Comparison of ENCODE assay signal across 13 mouse cellular contexts in the genomic region with DNA sequence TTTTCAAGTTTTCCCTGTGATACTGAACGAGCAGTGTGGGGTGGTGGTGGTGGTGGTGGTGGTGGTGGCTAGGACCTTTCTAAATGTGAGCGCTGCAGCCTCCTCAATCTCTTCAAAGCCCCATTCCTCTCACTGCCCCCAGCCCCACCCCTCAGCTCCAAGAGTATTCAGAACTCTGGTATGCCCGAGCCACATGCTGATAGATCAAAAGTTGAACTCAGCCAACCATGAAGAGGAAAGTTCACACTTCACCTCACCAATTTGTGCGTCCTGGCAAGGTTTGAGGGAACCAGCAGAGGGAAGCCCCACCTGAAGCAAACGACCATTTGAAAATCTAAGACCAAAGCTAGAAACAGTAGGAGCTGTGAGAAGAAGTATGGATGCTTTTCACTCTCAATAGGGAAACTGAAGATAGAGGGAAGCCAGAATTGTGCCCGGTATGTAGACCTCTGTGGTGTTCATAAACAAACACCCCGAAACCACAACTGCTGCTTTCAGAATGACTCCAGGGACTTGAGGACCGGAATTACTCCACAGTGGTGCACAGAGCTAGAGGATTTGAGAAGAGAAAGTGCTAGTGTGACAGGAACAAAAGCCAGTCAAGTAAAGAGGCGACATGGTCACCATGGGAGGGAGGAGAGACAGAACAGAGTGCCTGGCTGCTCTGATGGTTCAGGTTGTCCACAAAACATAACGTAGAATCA. TPM values are rescaled to one million over a fixed set of nuclear protein-coding genes. Genes with fewer than 3 reads are reported as not detected.
DNase-seq lines count a peak whose midpoint lies in the region; ATAC-seq lines count a peak whose summit lies in the region.
"Had no signal": no experiment of that assay in that cellular context is flagged by ENCODE, and none has a peak within 500 bp of the region (broad histone marks: within the 10 kb centered on the region; RNA-seq: fewer than 3 reads in every experiment).

No protein-coding gene starts in this region.

- WGBS in forebrain, embryonic 10.5 days: 57% methylated on average over 10 of the region's 10 CpGs
- WGBS in forebrain, embryonic 16.5 days: 58% methylated on average over 10 of the region's 10 CpGs
- 78% methylated on average over 10 of the region's 10 CpGs for WGBS in neural tube, embryonic 15.5 days

- peaks cover 21% of the 10 kb centered on the region for H3K4me1 ChIP-seq in forebrain, embryonic 10.5 days
- no peaks in the 10 kb centered on the region for H3K4me1 ChIP-seq in forebrain, embryonic 16.5 days (replicated peaks; ENCODE audit: control insufficient read depth, insufficient read depth, low read length)
- H3K4me1 ChIP-seq in neural tube, embryonic 15.5 days: no peaks in the 10 kb centered on the region

- H3K27me3 ChIP-seq in forebrain, embryonic 10.5 days (ENCODE audit: poor library complexity, severe bottlenecking): 0 out of 2 replicates have a peak, but pooled peaks cover 4% of the 10 kb centered on the region
- no peaks in the 10 kb centered on the region for H3K27me3 ChIP-seq in forebrain, embryonic 16.5 days (replicated peaks; ENCODE audit: control insufficient read depth, insufficient read depth, low read length)
- no peaks in the 10 kb centered on the region for H3K27me3 ChIP-seq in neural tube, embryonic 15.5 days (replicated peaks)
- H3K27me3 ChIP-seq: limb, embryonic 13.5 days had no signal

- no peak overlapping the region for H3K9ac ChIP-seq in forebrain, embryonic 16.5 days (replicated peaks; ENCODE audit: low read depth, low read length)
- no peak overlapping the region for H3K9ac ChIP-seq in neural tube, embryonic 15.5 days (replicated peaks)
- H3K9ac ChIP-seq: limb, embryonic 13.5 days had no signal

- H3K27ac ChIP-seq in forebrain, embryonic 10.5 days: no peak overlapping the region
- H3K27ac ChIP-seq in forebrain, embryonic 16.5 days (ENCODE audit: low read length): no peak overlapping the region
- no peak overlapping the region for H3K27ac ChIP-seq in neural tube, embryonic 15.5 days (replicated peaks)
- H3K27ac ChIP-seq: heart, embryonic 10.5 days; limb, embryonic 13.5 days had no signal

- DNase-seq in forebrain, embryonic 10.5 days (ENCODE audit: extremely low spot score, low spot score): peak; percentile 12
- DNase-seq in 416B (ENCODE audit: low read depth): peak; percentile 19
- peak; percentile 75 for DNase-seq in kidney, postnatal 14 days
- DNase-seq in frontal cortex, postnatal 14 days (ENCODE audit: low spot score in 2 of 2): no peak
- no peak for DNase-seq in embryo, embryonic 11 days
- DNase-seq: thymus, postnatal 14 days had no signal

- no peaks in the 10 kb centered on the region for H3K36me3 ChIP-seq in forebrain, embryonic 10.5 days (replicated peaks)
- H3K36me3 ChIP-seq in forebrain, embryonic 16.5 days (ENCODE audit: control insufficient read depth, insufficient read depth): no peaks in the 10 kb centered on the region
- no peaks in the 10 kb centered on the region for H3K36me3 ChIP-seq in neural tube, embryonic 15.5 days
- H3K36me3 ChIP-seq: heart, embryonic 10.5 days; limb, embryonic 13.5 days had no signal

- no peaks in the 10 kb centered on the region for H3K9me3 ChIP-seq in forebrain, embryonic 10.5 days
- no peaks in the 10 kb centered on the region for H3K9me3 ChIP-seq in forebrain, embryonic 16.5 days (ENCODE audit: control insufficient read depth, low read length)
- no peaks in the 10 kb centered on the region for H3K9me3 ChIP-seq in neural tube, embryonic 15.5 days (replicated peaks)
- H3K9me3 ChIP-seq: heart, embryonic 10.5 days; limb, embryonic 13.5 days had no signal

- no peak overlapping the region for H3K4me2 ChIP-seq in forebrain, embryonic 16.5 days (ENCODE audit: low read length)
- H3K4me2 ChIP-seq in neural tube, embryonic 15.5 days: no peak overlapping the region
- H3K4me2 ChIP-seq: limb, embryonic 13.5 days had no signal

- no peak overlapping the region for H3K4me3 ChIP-seq in forebrain, embryonic 10.5 days
- H3K4me3 ChIP-seq in forebrain, embryonic 16.5 days (replicated peaks; ENCODE audit: low read length): no peak overlapping the region
- no peak overlapping the region for H3K4me3 ChIP-seq in neural tube, embryonic 15.5 days (replicated peaks)
- H3K4me3 ChIP-seq: erythroblast, embryonic 14.5 days; heart, embryonic 10.5 days; limb, embryonic 13.5 days had no signal

- no peak for ATAC-seq in forebrain, embryonic 16.5 days
- ATAC-seq in granulocyte monocyte progenitor cell, adult 5-6 weeks (replicated peaks; ENCODE audit: poor library complexity, severe bottlenecking): peak; percentile 89
- ATAC-seq in neural tube, embryonic 15.5 days (ENCODE audit: low FRiP score): no peak
- ATAC-seq: midbrain, embryonic 16.5 days had no signal

RNA-seq across cellular contexts. Expression of a gene that starts 35.9 kb away (rescaled TPM):
- 13.4 and 14.2 TPM in 2 replicates for polyA plus RNA-seq in forebrain, embryonic 10.5 days (2016; fragmentation: Nextera tagmentation; extraction: Ambion mirVana)
- 8.1 and 9.4 TPM in 2 replicates for polyA plus RNA-seq in forebrain, embryonic 16.5 days (2015; fragmentation: Nextera tagmentation; extraction: Ambion mirVana)
- total RNA-seq in granulocyte monocyte progenitor cell, adult 5-6 weeks (2014; fragmentation: Nextera tagmentation): 27.3 and 33.7 TPM in 2 replicates
- total RNA-seq in granulocyte monocyte progenitor cell, adult 5-6 weeks (2017): 15.8 and 16.8 TPM in 2 replicates
- 8.1 and 12.1 TPM in 2 replicates for polyA plus RNA-seq in neural tube, embryonic 15.5 days (2015; fragmentation: Nextera tagmentation; extraction: Ambion mirVana)

Comparison
In these comparisons a context has a peak if more than half of its experiments do, and no peak if none do; other contexts are left out.
1. DNase-seq: peak in forebrain, embryonic 10.5 days (single experiment), 416B (single experiment) and kidney, postnatal 14 days (single experiment); none in frontal cortex, postnatal 14 days (0 of 2) and embryo, embryonic 11 days (single experiment).